Mouse (Mus musculus): Measurements from ENCODE around the gene Rnf130. TPM values are rescaled to one million over a fixed set of nuclear protein-coding genes. Genes with fewer than 3 reads are reported as not detected.

Rnf130 gene
- polyA plus RNA-seq, 1 experiment, result 60.1 TPM

DNA sequence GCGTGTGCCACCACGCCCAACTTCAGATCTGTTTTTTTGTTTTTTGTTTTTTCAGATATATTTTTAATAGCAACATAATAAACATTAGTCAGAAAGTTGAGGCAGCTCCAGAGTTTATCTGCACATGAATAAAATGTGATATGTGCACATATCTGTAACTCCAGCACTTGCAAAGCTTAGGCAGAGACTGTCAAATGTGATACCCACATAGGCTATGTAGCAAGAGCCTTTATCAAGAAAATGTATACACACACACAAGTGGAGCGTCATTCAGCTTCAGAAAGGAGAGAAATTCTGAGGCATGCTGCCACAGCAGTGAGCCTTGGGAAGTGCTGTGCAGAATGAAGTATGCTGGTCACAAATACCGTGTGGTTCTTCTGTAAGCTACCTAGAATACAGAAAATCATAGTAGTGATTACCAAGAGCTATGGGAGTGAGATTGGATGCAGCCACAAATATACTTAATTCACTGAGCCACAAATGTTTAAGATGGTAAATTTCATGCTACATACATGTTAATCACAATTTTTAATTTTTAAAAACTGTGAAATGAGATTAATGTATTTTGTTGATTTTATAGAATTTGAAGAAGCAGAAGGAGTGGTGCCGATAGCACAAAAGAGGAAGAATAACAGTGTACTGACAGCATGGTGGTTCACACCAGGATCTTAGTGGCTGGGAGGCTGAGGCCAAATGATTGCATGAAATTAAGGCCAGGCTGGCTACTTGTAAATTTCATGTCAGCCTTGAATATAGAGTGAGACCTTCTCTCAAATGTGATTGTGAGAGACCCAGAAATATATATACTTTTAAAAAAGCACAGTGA is 56.4 kb downstream of the Rnf130 start:
- Histone ChIP-seq H3K27ac (ENCODE audit: insufficient read depth, low read depth, low read length) (no peak overlapping the region), H3K4me1 (ENCODE audit: control insufficient read depth, insufficient read depth, low read length) (no peaks in the 10 kb centered on the region), H3K27me3 (replicated peaks; ENCODE audit: control insufficient read depth, insufficient read depth, low read length) (no peaks in the 10 kb centered on the region), H3K4me3 (ENCODE audit: insufficient read depth, low read depth, low read length) (no peak overlapping the region), H3K36me3 (ENCODE audit: control insufficient read depth, insufficient read depth, low read length) (no peaks in the 10 kb centered on the region; the same call in 1 of the 2 replicates)
- DNase-seq, result no peak
- 92% methylated on average over 5 of the region's 5 CpGs for WGBS
- TF ChIP-seq POLR2A (IDR thresholded peaks at IDR 0.05; ENCODE audit: low read depth, low read length) (no peak), CTCF (conservative IDR thresholded peaks at IDR 0.05; ENCODE audit: insufficient read depth, insufficient read length, low read depth, low read length) (no peak)

DNA sequence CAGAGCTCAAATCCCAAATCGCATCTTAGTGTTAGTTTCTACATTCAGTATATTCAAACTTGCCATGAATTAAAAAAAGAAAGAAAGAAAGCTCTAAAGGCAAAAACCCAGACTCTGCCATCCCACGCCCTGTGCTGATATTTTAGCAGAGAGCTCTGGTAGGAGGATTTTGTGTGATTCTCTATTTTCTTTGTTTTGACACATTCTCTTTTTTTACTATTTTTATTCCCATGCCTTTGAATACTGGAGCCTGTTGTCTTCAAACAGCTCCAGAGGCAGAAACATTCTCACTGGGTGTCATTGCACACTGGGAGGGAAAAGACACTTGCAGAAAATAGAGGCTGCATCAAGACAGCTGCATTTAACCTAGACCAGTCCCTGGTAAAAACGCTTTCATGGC is 61.1 kb downstream of the Rnf130 start:
- DNase-seq, result no peak
- no peak overlapping the region for H3K4me3 ChIP-seq (ENCODE audit: insufficient read depth, low read depth, low read length)
- WGBS, result 96% methylated on average over 3 of the region's 3 CpGs
- H3K27ac ChIP-seq (ENCODE audit: insufficient read depth, low read depth, low read length), result no peak overlapping the region
- TF ChIP-seq POLR2A (IDR thresholded peaks at IDR 0.05; ENCODE audit: low read depth, low read length) (no peak), CTCF (conservative IDR thresholded peaks at IDR 0.05; ENCODE audit: insufficient read depth, insufficient read length, low read depth, low read length) (no peak)
- H3K27me3 ChIP-seq (replicated peaks; ENCODE audit: control insufficient read depth, insufficient read depth, low read length), result no peaks in the 10 kb centered on the region
- H3K36me3 ChIP-seq (ENCODE audit: control insufficient read depth, insufficient read depth, low read length), result peaks cover 2% of the 10 kb centered on the region
- peaks cover 5% of the 10 kb centered on the region; the same call in 1 of the 2 replicates for H3K4me1 ChIP-seq (ENCODE audit: control insufficient read depth, insufficient read depth, low read length)

DNA sequence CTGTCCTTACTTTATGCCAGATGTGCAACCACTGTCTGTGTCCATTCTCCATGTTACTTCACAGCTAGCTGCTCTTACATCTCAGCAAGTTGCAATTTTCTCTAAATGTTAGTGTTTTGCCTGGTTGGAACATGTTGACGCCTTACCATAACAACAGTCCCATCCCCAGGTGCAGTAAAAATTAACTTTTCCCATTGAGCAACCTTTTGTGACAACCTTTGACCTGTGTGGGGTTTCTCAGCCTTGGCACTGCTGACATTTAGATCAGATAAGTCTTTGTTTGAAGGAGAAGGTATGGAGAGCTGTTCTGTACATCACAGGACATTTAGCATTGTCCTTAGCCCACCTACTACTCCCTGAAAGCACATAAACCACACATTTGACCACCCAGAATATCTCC is 64.7 kb downstream of the Rnf130 start:
- no peak overlapping the region for H3K4me3 ChIP-seq (ENCODE audit: insufficient read depth, low read depth, low read length)
- peaks cover 2% of the 10 kb centered on the region for H3K36me3 ChIP-seq (ENCODE audit: control insufficient read depth, insufficient read depth, low read length)
- no peak overlapping the region for H3K27ac ChIP-seq (ENCODE audit: insufficient read depth, low read depth, low read length)
- DNase-seq, result peak; percentile 27
- 54% methylated on average over 1 of the region's 1 CpGs for WGBS
- TF ChIP-seq CTCF (conservative IDR thresholded peaks at IDR 0.05; ENCODE audit: insufficient read depth, insufficient read length, low read depth, low read length), result no peak
- TF ChIP-seq POLR2A (IDR thresholded peaks at IDR 0.05; ENCODE audit: low read depth, low read length), result no peak
- H3K4me1 ChIP-seq (ENCODE audit: control insufficient read depth, insufficient read depth, low read length), result peaks cover 5% of the 10 kb centered on the region; the same call in 1 of the 2 replicates
- H3K27me3 ChIP-seq (replicated peaks; ENCODE audit: control insufficient read depth, insufficient read depth, low read length), result no peaks in the 10 kb centered on the region

DNA sequence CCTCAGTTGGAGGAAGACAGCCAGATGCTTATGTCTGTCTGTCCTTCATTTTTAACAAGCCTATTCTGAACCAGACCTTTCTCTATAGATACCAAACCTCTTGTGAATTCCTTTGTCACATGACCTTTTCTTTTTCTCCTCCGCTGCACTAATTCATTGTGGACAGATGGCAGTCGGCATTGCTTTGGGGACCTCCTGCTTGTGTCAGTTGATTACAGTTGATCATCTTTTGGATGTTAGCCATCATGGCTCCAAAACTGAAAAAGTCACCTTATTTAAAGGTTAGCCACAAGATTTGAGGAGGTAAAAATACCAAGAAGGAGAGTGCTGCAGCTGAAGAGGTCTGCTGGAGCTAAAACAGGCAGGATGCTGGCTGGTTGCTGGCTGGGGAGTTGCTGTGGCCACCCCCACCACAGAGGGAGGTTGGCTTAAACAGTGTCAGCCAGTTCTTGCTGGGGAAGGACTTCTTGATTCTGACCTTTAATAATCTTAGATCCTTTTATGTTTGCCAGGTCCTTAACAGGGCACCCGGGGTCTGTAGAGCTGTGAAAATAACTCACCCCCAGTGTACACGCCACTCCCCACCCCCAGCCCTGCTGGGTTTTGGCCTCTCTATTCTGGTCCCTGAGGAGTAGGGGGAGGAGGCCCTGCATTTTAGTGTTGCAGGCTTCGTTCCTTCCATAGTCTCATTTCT is 66.0 kb downstream of the Rnf130 start:
- 79% methylated on average over 5 of the region's 5 CpGs for WGBS
- H3K4me3 ChIP-seq (ENCODE audit: insufficient read depth, low read depth, low read length), result no peak overlapping the region
- peaks cover 2% of the 10 kb centered on the region for H3K36me3 ChIP-seq (ENCODE audit: control insufficient read depth, insufficient read depth, low read length)
- no peak for DNase-seq
- H3K27ac ChIP-seq (ENCODE audit: insufficient read depth, low read depth, low read length), result no peak overlapping the region
- TF ChIP-seq POLR2A (IDR thresholded peaks at IDR 0.05; ENCODE audit: low read depth, low read length), result no peak
- TF ChIP-seq CTCF (conservative IDR thresholded peaks at IDR 0.05; ENCODE audit: insufficient read depth, insufficient read length, low read depth, low read length), result no peak
- H3K4me1 ChIP-seq (ENCODE audit: control insufficient read depth, insufficient read depth, low read length), result peaks cover 5% of the 10 kb centered on the region; the same call in 1 of the 2 replicates
- H3K27me3 ChIP-seq (replicated peaks; ENCODE audit: control insufficient read depth, insufficient read depth, low read length), result no peaks in the 10 kb centered on the region

DNA sequence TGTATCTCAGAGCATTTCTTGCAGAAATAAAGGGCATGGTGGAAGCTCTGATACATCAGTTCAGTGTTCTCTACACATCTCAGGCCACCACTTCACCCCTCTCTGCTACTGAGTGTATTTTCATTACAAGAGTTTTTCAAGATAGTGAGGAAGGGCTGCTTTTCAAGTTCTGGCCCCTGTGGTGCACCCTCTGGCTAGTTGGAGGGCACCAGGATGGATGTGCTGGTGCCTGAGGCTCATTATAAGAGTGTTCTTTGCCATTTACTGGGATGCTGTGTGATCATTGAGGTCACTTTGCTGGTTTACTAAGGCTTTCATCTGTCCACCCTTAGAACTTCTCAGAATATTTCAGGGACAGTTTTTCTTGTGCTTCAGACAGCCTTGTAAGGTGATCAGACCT is 66.5 kb downstream of the Rnf130 start:
- Histone ChIP-seq H3K4me1 (ENCODE audit: control insufficient read depth, insufficient read depth, low read length) (peaks cover 5% of the 10 kb centered on the region; the same call in 1 of the 2 replicates), H3K4me3 (ENCODE audit: insufficient read depth, low read depth, low read length) (no peak overlapping the region), H3K27me3 (replicated peaks; ENCODE audit: control insufficient read depth, insufficient read depth, low read length) (no peaks in the 10 kb centered on the region), H3K36me3 (ENCODE audit: control insufficient read depth, insufficient read depth, low read length) (peaks cover 2% of the 10 kb centered on the region), H3K27ac (ENCODE audit: insufficient read depth, low read depth, low read length) (no peak overlapping the region)
- DNase-seq, result no peak
- TF ChIP-seq CTCF (conservative IDR thresholded peaks at IDR 0.05; ENCODE audit: insufficient read depth, insufficient read length, low read depth, low read length) (no peak), POLR2A (IDR thresholded peaks at IDR 0.05; ENCODE audit: low read depth, low read length) (no peak)

DNA sequence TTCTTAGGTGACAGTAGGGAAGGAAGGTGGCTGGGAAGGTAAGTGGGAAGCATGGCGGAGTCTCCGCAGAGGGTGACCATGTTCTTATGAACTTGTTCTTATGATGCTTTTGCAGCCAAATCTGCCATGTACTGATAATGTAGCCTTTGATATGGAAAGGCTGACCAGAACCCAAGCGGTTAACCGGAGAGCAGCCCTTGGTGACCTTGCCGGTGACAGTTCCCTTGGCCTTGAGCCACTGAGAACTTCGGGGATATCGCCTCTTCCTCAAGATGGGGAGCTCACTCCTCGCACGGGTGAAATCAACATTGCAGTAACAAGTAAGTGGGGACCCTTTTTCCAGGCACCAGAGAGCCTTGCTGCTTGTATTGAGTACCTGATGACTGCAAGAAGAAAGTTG is 70.5 kb downstream of the Rnf130 start:
- TF ChIP-seq CTCF (conservative IDR thresholded peaks at IDR 0.05; ENCODE audit: insufficient read depth, insufficient read length, low read depth, low read length) (no peak), POLR2A (IDR thresholded peaks at IDR 0.05; ENCODE audit: low read depth, low read length) (no peak)
- 75% methylated on average over 9 of the region's 9 CpGs for WGBS
- Histone ChIP-seq H3K4me1 (ENCODE audit: control insufficient read depth, insufficient read depth, low read length) (no peaks in the 10 kb centered on the region), H3K36me3 (ENCODE audit: control insufficient read depth, insufficient read depth, low read length) (no peaks in the 10 kb centered on the region; the same call in 1 of the 2 replicates), H3K27ac (ENCODE audit: insufficient read depth, low read depth, low read length) (no peak overlapping the region), H3K4me3 (ENCODE audit: insufficient read depth, low read depth, low read length) (no peak overlapping the region), H3K27me3 (replicated peaks; ENCODE audit: control insufficient read depth, insufficient read depth, low read length) (no peaks in the 10 kb centered on the region)
- DNase-seq, result no peak

DNA sequence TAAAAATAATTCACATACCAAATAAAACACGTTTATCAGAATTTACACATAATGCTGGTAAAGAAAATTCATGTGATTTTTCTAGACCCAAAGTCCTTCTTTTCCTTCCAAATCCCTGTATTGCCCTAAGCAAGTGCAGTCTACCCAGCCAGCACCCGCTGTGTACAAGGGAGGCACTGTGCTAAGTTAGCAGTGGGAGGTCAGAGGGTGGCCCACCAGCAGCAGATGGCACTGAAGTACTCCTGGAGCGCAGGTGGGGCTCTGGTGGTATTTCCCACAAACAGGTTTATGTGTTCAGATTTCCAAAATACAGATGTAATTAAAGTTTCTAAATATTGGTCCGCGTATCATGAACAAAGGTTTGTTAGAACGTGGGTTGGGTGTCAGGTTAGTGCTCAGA is 71.9 kb downstream of the Rnf130 start:
- no peak for DNase-seq
- TF ChIP-seq POLR2A (IDR thresholded peaks at IDR 0.05; ENCODE audit: low read depth, low read length) (no peak), CTCF (conservative IDR thresholded peaks at IDR 0.05; ENCODE audit: insufficient read depth, insufficient read length, low read depth, low read length) (no peak)
- 97% methylated on average over 6 of the region's 6 CpGs for WGBS
- no peak overlapping the region for H3K27ac ChIP-seq (ENCODE audit: insufficient read depth, low read depth, low read length)
- H3K4me1 ChIP-seq (ENCODE audit: control insufficient read depth, insufficient read depth, low read length), result no peaks in the 10 kb centered on the region
- no peaks in the 10 kb centered on the region; the same call in 1 of the 2 replicates for H3K36me3 ChIP-seq (ENCODE audit: control insufficient read depth, insufficient read depth, low read length)
- no peak overlapping the region for H3K4me3 ChIP-seq (ENCODE audit: insufficient read depth, low read depth, low read length)
- H3K27me3 ChIP-seq (replicated peaks; ENCODE audit: control insufficient read depth, insufficient read depth, low read length), result no peaks in the 10 kb centered on the region

All from kidney, adult 2 months (tissue).